Mouse (Mus musculus) adrenal gland, postnatal 10 days (tissue): ENCODE measurements around the gene Pde4d. TPM values are rescaled to one million over a fixed set of nuclear protein-coding genes. Genes with fewer than 3 reads are reported as not detected.
A peak's percentile ranks its signal among the peaks of the same experiment; 100 is the strongest.

Source experiments
- DNase-seq: peaks from one replicate; pipeline ENCODE4 v3.0.0; 2021; ENCODE audit warnings: mixed read lengths
- total RNA-seq, 2 experiments: library from RNA; stranded (reverse); gene quantifications; 2 replicates each; pipeline ENCODE4 v1.2.3; 2021

Gene Pde4d
- total RNA-seq, 2 experiments from 2014 or later: 70.3 to 101 TPM

DNA sequence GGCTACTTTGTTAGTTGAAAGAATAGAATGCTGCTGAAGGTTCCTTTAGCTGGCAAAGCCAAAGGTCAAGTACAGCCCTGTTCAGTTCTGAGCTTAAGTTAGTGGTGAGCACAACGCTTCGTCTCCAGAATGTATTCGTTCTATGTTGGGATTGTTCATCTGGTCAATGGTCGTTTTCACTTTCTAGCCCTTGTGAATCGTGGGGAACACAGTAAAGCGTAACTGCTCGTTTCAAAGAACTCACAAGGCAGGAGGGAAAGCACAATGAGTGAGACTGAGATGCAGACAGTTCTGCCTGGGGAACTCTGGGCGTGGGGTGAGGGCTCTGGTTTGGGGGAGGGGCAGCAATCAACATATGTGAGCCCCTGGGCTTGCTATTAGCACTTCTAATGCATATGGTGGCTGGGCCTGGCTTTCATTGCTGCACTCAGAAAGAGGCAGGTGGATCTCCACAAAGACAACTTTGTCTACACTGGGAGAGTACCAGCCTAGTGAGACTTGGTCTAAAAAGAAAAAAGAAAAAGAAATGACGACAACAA, 1328.6 kb downstream of the Pde4d start:
- no peak for DNase-seq

DNA sequence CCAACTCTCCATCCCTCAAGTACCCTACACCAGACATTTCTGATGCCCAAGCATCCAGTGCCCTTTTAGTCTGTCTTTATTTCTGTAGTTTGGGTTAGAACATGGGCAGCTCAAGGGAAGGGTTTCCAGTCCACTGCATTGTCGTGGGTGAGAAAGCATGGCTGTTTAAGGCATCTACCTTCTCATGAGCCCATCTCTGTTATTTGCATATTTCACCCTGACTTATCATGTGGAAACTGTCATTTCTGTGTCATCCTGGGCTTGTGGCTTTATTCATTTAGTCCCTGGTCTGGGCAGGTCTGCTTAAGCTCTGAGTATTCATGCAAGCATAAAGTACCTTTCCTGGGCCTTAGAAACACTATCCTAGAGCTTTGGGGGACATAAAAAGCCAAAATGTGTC, 1331.7 kb downstream of the Pde4d start:
- DNase-seq: no peak

DNA sequence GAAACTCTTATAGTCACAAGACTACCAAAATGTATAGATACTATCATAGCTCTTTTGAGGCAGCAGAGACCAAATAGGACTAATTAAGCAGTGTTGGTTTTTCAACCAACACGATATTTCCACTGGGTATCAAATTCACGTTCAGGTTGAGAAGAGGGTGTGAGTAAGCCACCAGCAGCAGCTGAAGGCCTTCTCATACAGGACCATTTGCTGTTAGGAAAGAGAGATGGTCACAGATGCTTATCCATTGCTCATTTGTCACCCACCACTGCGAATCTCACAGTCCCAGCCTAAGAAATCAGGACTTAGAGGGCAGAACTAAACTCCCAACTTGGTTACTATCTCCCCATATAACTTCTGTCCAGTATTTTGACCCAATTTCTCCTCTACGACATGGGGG, 1338.9 kb downstream of the Pde4d start:
- DNase-seq: no peak

DNA sequence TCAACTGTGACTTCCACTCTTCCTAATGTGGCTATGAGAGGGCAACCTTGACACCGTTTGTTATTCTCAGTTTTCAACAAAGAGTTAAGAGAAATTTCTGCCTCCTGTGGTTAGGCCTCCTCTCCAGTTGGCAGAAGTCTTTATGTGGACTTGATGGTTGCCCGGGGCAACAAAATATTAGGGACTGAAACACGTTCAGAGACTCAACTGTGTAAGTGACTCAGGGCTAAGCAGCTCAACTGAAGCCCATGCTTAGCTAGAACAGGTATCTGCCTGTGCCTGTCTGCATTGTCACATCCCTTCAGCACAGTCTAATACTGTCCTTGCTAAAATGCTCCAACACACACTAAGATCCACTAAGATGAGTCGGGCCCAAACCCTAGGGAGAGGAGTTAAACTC, 1339.4 kb downstream of the Pde4d start:
- no peak for DNase-seq

DNA sequence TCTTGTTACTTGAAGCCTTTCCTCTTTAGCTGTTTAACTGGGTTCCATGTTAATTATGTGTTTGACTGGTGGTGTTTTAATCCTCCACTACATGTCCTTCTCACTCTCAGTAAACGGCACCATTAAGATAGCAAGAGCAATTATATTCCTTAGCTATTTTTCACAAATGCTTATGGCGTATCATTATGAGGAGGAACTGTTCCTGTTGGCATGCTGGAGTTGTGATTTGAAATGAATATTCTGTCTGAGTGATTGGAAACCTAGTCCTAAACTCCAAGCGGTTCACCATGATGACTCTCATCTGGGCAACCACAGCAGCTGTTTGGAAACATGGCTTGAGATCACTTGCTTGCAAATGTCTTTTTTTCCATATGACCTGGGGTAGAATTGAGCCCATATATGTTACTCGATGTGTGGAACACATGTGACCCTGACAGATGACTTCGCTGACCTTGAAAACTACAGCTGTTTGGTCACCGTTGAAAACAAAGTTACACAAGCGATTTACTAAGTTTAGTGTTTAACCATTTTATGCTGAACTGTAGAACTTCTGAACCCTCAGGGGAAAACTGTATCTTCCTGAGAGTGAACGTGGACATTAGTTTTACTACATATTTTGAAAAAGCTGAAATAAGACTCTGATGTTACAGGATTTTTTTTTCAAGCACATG, 1340.4 kb downstream of the Pde4d start:
- no peak for DNase-seq

DNA sequence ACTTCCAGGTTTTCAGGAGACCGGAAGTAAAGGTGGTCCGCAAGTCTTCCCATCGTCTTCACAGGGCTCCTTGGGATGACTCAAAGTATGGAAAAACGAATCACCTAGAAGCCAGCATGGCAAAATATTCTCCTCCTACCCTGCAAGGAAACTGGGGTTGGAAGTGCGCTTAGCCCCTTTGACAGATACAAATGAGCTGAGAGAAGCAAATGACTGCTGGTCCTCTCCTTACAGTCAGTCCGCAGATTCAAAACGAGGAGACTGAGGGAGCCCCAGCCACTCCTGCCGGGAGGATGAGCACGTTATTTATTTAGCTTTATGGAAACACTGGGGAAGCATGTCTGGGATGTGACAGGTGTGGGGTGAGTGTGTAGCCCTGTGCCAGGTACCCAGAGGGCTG, 1344.2 kb downstream of the Pde4d start:
- no peak for DNase-seq

DNA sequence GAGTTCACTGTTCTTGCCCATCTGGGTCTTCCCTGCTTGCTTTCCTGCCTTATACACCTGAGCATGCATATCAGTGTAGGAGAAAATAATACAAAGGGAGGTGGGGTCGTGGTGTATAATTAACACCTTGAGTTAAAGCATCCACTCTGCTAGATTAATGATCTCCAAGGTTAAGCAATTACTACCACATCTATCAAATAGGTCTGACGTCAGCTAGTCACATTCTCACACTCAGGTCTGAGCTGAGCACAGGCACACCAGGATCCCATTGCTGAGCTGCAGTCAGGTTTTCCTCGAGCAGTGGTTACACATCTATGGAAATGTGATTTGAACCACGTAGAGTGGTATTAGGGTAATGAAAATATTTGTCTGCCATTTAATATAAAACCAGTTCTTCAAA, 1348.9 kb downstream of the Pde4d start:
- no peak for DNase-seq

DNA sequence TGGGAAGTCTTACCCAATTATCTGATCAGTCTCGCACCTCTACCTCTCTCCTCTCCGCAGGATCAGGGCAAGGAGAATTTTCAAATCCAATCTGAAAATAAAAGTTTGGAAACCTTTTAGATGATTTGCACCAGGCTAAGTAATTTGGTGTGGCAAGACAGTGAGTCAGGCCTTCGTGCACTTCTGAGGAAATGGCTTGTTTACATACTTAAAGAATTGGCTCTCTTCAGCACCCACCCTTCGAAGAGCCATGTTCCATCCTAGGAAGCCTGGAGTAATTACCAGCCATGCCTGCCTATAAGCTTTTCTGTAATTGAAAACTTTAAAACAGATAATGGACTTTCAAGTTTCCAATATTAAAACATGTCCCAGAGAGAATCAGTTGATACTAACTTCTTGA, 1352.5 kb downstream of the Pde4d start:
- no peak for DNase-seq

DNA sequence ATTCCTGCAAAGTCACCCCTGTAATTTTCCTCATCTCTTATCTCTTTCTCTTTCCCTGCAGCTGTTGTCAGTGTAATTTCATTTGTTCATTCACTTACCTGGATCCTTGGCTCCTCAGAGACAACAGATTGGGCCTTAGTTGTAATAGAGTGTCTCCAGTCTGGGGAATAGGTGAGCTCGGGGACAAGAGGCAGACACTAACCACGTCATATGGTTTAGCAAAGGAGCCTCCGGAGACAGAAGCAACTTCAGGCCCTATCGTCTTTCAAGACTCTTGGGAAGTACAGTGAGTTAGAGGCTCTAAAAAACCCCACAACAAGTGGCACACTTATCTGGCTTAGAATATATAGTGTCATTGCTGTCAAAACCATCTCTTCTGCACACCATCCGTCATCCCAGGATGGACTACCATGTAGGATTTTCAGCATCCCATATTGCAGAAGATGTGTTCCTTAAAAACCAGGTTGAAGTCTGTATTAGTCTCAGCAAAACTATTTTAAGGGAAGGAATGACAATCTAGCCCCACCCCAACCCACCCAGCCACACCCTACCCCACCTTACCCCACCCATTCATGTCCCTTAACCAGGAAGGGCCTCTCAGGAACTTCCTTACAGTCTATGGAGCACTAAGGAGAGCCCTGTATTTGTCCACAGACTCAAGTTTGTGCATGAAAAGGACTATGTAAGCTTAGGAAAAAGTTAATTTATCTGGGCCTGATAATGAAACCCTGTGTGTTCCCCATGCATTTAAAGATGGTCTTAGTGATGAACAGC, 1356.6 kb downstream of the Pde4d start:
- no peak for DNase-seq

DNA sequence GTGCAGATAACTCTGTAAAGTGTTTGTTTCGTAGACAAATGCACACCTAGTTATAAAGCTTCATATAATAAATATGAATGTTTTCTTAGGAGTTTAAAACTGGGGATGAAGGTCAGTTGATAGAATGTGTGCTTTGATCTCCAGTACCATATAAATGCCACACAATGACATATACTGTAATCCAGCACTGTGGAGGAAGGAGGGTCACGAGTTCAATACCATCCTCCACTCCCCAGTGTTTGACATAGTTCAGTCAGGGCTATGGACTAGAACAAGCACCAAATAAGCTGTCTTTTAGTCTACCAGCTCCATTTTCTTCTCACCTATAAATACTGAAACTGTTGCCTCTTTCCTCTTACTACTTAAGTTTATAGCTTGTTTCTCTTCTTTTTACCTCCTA, 1357.3 kb downstream of the Pde4d start:
- DNase-seq: no peak

DNA sequence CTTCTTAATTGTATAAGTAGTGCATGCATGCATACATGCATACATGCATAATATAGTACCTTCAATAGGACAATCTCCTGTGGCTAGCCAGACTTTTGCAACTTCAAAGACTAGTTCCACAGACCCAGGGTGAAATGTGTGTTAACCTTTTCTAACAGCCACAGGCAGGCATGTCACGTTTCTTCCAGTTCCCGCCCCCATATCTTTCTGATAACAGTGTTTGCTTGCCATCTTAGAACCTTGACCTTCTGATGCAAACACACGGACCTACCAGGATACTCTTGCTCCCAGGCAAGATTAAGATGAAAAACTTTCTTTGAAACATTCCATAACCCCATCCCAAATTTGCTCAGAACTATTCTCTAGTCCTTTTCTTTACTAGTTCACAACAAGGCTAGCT, 1357.7 kb downstream of the Pde4d start:
- DNase-seq: no peak

DNA sequence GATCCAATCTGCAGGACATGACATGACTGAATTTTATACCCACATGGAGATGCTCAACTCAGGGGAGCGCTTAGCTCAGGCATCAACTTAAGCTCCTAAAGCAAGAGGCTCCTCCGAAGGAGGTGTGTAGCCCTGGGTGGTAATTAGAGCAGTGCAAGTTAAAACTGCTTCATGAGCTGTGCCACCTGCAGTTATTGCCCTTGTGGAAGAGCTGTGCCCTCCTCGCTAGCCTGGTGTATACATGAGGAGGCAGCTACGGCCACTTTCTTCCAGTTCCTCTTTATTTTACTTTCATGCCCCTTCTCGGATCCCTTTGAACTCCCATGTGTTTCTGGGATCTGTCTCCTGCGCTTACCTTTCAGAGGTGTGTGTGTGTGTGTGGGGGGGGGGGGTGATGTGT, 1358.3 kb downstream of the Pde4d start:
- DNase-seq: no peak

DNA sequence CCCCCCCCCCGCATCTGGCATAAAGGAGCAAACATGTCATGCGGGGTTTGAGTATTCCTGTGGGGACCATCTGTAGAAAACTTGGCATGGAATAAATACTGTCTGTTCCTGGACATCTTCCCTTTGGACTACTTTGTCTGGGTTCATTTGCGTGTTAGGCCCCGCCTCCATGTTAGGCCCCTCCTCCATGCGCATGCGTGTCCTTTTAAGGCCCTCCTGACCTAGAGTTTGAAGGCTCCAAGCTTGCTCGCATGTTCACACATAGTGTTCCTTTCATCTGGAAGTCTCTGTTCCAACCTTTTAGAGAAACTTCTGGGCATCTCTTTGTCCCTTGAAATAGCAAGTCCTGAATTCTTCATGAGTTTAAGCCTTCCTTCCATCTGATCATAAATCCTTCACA, 1359.2 kb downstream of the Pde4d start:
- no peak for DNase-seq

DNA sequence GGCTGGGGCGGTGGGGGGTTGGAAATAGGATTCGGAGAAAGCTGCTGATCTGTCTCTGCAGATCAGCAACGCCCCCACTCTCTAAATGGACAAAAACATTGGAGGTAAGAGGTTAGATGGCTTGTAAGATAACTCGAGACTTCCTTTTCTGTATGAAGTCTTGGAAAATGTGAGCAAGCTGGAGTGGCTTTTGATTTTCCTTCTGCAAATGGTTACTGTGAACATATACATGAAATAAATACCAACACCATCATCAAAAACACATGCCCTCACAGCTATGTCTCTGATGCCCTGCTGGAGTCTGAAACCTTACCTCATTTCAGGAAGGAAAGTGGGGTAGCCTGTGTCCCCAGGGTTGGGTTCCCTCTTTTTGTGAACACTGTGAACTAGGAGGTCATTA, 1359.9 kb downstream of the Pde4d start:
- DNase-seq: no peak

DNA sequence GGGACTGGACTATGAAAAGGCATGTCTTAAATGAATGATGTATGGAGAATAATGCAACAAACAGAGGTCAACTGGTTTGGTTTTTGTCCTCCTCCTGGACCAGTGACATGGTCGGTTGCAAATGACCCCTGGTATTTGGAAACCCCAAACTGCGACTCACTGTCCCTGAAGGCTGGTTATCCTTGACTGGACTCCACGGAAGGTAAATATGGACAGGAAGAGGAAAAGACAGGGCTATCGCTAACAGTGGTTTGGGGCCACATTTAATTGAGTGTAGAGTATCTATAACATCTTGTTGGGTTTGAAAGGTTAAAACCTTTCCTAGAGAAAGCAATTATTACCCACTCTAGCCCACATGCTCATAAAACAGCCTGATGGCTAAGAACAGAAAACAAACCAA, 1364.2 kb downstream of the Pde4d start:
- DNase-seq: no peak

DNA sequence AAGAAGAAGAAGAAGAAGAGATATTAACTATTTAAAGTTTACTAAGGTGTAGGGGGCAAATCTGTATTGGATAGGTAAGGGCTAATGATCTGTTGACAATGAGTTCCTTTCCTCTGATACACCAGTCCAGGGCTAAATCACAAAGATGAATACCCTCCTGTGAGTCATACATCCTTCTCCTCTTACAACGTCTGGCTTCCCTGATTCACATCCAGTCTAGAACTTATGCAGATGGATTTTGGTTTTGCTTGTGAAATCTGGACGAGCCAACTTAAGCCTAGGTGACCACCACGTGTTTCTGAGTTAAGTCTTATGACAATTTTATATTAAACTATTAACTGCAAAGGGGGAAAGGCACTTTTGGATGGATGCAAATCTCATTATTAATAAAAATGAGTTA, 1369.3 kb downstream of the Pde4d start:
- DNase-seq: no peak

DNA sequence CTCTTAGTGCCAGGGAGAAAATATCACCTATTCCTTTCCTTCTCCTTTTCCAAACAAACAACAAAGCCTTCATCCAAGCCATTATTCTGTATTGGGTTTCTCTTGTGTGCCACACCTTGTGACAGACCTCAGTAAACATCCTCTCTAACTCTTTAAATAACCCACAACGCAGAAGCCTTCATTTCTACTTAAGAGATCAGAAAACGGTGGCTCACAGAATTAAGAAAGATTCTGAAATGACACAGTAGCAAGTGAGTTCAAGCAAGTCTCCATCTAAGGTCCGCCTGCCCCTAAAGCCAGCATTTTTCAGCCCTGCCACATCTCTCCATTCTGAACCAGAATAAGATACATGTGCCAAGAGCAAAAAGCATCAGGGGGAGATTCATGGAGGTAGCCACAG, 1370.4 kb downstream of the Pde4d start:
- DNase-seq: no peak

DNA sequence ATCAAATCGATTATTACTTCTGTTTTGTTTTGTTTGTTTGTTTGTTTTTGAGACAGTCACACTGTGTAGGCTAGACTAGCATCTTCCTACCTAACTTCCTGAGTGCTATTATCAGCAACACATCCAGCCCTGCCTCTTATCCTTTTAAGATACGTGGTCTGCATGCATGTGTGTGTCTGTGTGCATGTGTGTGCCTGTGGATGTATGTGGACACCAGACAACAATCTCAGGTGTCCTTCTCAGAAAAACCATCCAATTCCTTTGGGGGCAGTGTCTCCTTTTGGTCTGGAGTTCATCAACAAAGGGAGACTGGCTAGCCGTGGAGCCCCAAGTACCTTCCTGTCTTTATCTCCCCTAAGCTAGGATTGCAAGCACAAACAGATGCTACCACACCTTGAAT, 1371.1 kb downstream of the Pde4d start:
- DNase-seq: no peak

DNA sequence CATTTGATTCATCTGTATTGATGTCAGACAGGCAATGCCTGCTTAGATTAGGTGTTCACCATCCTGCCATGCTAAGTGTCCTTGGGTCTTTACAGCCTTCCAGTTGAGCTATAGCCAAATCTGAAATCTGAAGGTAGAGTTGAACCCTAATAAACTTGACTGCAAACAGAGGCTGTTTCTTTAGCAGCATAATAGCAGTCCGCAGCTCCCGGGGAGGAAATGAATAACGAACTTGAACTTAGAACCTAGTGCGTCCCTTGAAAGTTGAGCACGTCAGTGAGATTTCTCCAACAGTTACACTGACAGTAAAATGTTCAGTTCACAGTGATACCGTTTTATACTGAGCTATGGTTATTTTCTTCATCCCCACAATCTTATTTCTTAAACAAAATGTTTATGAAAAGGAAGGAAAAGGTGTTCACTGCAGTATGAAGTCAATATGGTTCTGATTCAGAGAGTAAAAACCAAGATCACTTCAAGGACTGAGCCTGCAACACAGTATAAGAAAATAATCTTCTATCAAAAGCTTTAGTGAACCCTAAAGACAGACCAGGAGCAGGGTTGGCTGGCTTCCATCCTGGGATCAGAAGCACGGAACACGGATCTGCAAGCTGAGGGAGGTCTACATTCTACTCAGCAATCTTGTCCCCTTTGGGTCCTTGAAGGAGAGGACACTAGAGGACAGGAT, 1372.1 kb downstream of the Pde4d start:
- peak; percentile 25 for DNase-seq

DNA sequence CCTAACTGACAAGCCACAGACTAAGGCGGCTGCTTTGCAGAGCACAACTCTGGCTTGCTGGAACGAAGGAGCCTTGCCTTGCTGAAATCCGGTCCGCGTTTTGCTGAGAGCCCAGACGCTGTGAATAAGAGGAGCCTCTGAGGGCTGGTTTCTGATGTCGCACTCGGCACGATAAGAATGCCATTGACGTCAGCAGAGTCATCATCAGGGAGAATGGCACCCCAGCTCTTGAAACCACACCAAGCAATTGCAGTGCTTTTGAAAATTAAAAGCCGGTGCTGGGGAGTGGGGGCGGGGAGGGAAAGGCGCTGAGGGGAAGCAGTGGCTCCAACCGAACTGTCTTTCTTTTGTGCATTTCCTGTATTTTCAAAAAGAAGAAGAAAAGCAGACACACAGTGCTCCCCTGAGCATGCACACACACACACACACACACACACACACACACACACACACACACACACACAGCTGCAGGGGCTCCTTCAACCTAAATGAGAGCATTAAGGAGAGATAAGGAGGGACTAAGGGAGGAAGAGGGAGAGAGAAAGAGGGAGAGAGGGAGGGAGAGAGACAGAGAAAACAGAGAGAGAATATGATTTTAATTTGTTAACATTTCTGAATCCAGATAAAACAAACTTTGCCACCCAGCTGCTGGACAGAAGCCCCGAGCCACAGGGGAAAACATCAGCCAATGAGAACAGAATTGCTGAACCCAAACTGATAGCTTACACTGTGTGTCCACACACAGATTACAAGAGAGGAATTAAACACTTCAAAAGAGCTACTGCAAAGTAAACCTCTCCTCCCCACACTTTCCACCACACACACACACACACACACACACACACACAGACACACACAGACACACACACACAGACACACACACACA, 1372.9 kb downstream of the Pde4d start:
- peak; percentile 95 for DNase-seq

DNA sequence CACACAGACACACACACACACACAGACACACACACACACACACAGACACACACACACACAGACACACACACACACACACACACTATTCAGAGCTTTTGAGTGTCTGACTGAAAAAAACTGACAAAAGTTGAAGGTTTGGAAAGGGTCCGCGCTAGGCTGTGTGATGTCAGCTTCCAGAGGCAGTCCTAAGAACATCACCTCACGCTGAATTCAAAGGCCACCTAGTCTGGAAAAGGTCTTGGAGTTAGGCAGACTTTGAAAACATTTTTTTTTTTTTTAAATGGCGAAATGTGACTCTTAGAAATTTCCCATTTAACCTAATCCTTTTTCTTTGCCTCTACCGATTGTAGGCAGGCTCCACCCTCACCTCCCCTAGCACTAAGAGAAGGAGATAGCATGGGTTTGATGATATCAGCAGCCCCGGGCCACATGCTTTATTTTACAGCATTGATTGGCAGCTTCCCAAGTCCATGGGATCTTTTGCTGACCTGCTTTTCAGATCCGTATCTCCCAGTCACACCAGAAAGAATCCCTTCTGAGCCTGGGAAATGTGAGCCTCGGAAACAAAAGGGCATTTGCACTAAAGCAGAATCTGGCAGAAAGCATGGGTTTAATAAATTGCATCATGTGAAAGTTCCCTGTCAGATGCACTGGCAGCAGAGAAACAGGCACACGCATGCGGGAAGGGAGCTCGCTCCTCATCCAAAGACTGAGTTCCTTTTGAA, 1373.7 kb downstream of the Pde4d start:
- peak; percentile 53 for DNase-seq

DNA sequence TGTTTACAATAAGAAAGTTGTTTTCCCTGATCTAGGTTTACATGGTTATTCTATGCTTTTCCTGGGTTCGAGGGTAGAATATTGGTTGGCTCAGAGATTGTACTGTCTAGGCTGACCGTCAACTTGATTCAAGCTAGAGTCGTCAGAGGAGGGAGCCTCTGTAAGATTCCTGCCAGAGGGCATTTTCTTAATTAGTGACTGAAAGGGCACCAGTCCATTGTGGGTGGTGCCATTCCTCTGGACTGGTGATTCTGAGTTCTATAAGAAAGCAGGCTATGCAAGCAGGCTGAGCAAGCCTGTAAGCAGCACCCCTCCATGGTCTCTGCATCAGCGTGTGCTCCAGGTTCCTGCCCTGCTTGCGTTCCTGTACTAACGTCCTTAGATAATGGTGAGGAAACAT, 1376.1 kb downstream of the Pde4d start:
- no peak for DNase-seq
